Mouse (Mus musculus): ENCODE data around the gene Sbno2.

DNA sequence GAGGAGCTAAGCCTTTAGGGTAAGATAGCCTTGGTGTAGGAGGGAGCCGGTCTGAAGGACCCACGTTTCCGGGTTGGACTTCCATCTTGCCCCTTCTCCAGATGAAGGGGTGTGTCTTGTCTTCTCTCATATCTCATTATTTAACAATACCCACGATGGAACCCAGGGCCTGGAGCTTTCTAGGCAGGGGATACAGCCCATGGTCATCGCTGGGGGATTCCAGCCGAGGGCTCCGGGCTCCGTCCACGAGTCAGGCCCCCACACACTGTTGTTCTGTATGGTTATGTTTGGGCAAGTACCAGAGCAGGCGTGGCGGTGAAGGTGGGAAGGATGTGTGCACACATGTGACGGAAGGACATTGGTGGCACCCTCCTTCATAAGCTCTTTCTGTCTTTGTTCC is 38.8 kb upstream of the Sbno2 start:
- TF ChIP-seq CTCF (IDR thresholded peaks at IDR 0.05; ENCODE audit: low read depth) (no peak), EP300 (optimal IDR thresholded peaks at IDR 0.05) (no peak)

Measured in stomach, postnatal 0 days (tissue).